Mouse (Mus musculus) midbrain, embryonic 13.5 days (tissue): ENCODE data around the gene Il20ra. TPM values are rescaled to one million over a fixed set of nuclear protein-coding genes. Genes with fewer than 3 reads are reported as not detected.
A peak's percentile ranks its signal among the peaks of the same experiment; 100 is the strongest.

ENCODE experiments used
- ATAC-seq: fragments of 200-750 bp; cut with Nextera tagmentation; 2 replicates; pipeline ENCODE4 v1.8.0; 2017; ENCODE audit warnings: mild to moderate bottlenecking, moderate TSS enrichment, moderate library complexity
- H3K27ac ChIP-seq: fragments of 300-500 bp; sonication (generic); 2 replicates; pipeline ENCODE4 v1.5.1; 2015; ENCODE audit warnings: inconsistent platforms, mild to moderate bottlenecking, moderate library complexity
- H3K27me3 ChIP-seq: fragments of 300-500 bp; sonication (generic); 2 replicates; pipeline ENCODE4 v1.6.1; 2015; ENCODE audit warnings: mild to moderate bottlenecking, inconsistent platforms
- H3K36me3 ChIP-seq: fragments of 300-500 bp; sonication (generic); 2 replicates; pipeline ENCODE4 v1.6.1; 2015; ENCODE audit warnings: mild to moderate bottlenecking, inconsistent platforms
- H3K4me1 ChIP-seq: fragments of 300-500 bp; sonication (generic); replicated peaks from 2 replicates; pipeline ENCODE4 v1.6.1; 2015; ENCODE audit warnings: inconsistent platforms
- H3K4me2 ChIP-seq: fragments of 300-500 bp; sonication (generic); replicated peaks from 2 replicates; pipeline ENCODE4 v1.6.1; 2015; ENCODE audit warnings: moderate library complexity, mild to moderate bottlenecking, inconsistent platforms
- H3K4me3 ChIP-seq: fragments of 300-500 bp; sonication (generic); replicated peaks from 2 replicates; pipeline ENCODE4 v1.5.1; 2015; ENCODE audit warnings: mild to moderate bottlenecking, inconsistent platforms
- H3K9ac ChIP-seq: fragments of 300-500 bp; sonication (generic); replicated peaks from 2 replicates; pipeline ENCODE4 v1.6.1; 2015; ENCODE audit warnings: mild to moderate bottlenecking, inconsistent platforms
- H3K9me3 ChIP-seq: fragments of 300-500 bp; sonication (generic); 2 replicates; pipeline ENCODE4 v1.6.1; 2016; ENCODE audit warnings: mild to moderate bottlenecking, inconsistent platforms
- WGBS: fragments of 180-500 bp; shearing (Covaris S2); methylation state at CpG from one replicate; pipeline ENCODE4 v1.1.7; 2015; 5-methylcytosine and 5-hydroxymethylcytosine counted together
- polyA plus RNA-seq: library from polyadenylated mRNA; unstranded; fragments of >200 nt; fragmentation: Nextera tagmentation; extraction: Ambion mirVana; gene quantifications from 2 replicates; pipeline ENCODE4 v1.2.1, GENCODE M21; 2015

The Il20ra gene
- 0.07 and 0.27 TPM in 2 replicates for polyA plus RNA-seq

DNA sequence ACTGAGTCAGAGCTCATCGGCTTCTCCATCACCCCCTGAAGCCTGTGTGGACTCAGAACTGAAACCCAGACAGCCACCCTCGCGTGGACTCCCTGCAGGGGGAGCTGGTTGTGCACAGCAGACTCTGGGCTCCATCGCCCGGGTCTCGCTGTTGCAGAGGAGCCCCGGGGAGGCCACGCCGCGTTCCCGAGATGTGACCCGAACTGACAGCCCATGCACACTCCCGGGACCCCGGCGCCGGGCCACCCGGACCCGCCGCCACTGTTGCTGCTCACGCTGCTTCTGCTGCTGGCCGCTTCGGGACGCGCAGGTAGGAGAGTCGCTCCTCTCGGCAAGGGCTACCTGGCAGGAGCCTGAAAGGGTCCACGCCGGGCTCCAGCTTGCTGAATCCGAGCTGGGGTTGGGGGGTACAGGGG lies at the start of gene Il20ra:
Gene Il20ra (plus strand): TSS at position 150 of the 416 bp plus-strand sequence.
- ATAC-seq: peak; percentile 86
- no peaks in the 10 kb centered on the region for H3K9me3 ChIP-seq

DNA sequence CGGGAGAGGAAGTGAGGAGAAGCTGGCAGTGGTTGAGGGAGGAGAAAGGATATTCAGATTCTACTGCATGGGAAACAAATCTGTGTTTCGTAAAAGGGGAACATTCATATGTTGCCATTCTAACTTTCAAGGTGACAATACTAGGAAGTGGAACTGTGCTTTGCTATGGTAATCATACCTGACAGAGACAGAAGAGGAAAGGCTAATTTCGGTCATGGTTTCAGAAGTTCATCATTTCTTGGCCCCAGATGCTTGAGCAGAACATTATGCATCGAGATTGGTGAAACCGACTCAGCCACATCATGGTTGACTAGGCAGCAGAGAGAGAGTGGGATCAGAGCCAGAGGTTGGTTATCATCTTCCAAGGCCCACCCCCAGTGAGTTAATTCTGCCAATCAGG lies 43.4 kb upstream of the Il20ra start:
- 0 out of 2 replicates have a peak, but pooled peaks cover 2% of the 10 kb centered on the region for H3K9me3 ChIP-seq
- no peak overlapping the region for H3K27ac ChIP-seq
- H3K9ac ChIP-seq: no peak overlapping the region
- H3K4me2 ChIP-seq: no peak overlapping the region
- WGBS: 89% methylated on average over 5 of the region's 5 CpGs
- H3K4me3 ChIP-seq: no peak overlapping the region
- no peaks in the 10 kb centered on the region for H3K4me1 ChIP-seq
- no peaks in the 10 kb centered on the region for H3K36me3 ChIP-seq
- no peaks in the 10 kb centered on the region for H3K27me3 ChIP-seq
- ATAC-seq: no peak

More for the DNA sequence above, at the start of gene Il20ra:
- 2% methylated on average over 29 of the region's 29 CpGs for WGBS
- peak within 1 kb of the TSS; percentile 87 for H3K4me2 ChIP-seq
- H3K27ac ChIP-seq: no peak within 1 kb of the TSS
- H3K36me3 ChIP-seq: no peaks in the 10 kb centered on the region
- peak within 1 kb of the TSS; percentile 51 for H3K4me3 ChIP-seq
- peak within 1 kb of the TSS; percentile 70 for H3K9ac ChIP-seq
- H3K4me1 ChIP-seq: peaks cover 9% of the 10 kb centered on the region
- peaks cover 26% of the 10 kb centered on the region for H3K27me3 ChIP-seq

- Histone ChIP-seq H3K27me3 (no peaks in the 10 kb centered on the region), H3K4me1 (no peaks in the 10 kb centered on the region), H3K4me2 (no peak overlapping the region), H3K4me3 (no peak overlapping the region), H3K36me3 (no peaks in the 10 kb centered on the region), H3K9ac (no peak overlapping the region), H3K9me3 (no peaks in the 10 kb centered on the region), H3K27ac (no peak overlapping the region)
- ATAC-seq: no peak
These were observed 40.4 kb upstream of the Il20ra start for GRCm38 (mm10) chr10:19672015-19672414.

GRCm38 (mm10) chr10:19673146-19673545 lies 39.2 kb upstream of the Il20ra start:
- H3K27ac ChIP-seq: no peak overlapping the region
- H3K36me3 ChIP-seq: no peaks in the 10 kb centered on the region
- no peaks in the 10 kb centered on the region for H3K9me3 ChIP-seq
- H3K4me1 ChIP-seq: no peaks in the 10 kb centered on the region
- no peak overlapping the region for H3K9ac ChIP-seq
- ATAC-seq: no peak
- 91% methylated on average over 1 of the region's 1 CpGs for WGBS
- H3K4me3 ChIP-seq: no peak overlapping the region
- H3K27me3 ChIP-seq: no peaks in the 10 kb centered on the region
- H3K4me2 ChIP-seq: no peak overlapping the region

- H3K27ac ChIP-seq: no peak overlapping the region
- no peak overlapping the region for H3K9ac ChIP-seq
- no peaks in the 10 kb centered on the region for H3K4me1 ChIP-seq
- ATAC-seq: no peak
- no peak overlapping the region for H3K4me2 ChIP-seq
- H3K27me3 ChIP-seq: no peaks in the 10 kb centered on the region
- WGBS: 67% methylated on average over 3 of the region's 3 CpGs
- H3K36me3 ChIP-seq: no peaks in the 10 kb centered on the region
- H3K9me3 ChIP-seq: no peaks in the 10 kb centered on the region
- no peak overlapping the region for H3K4me3 ChIP-seq
These were observed 24.7 kb upstream of the Il20ra start for GRCm38 (mm10) chr10:19687686-19688085.

DNA sequence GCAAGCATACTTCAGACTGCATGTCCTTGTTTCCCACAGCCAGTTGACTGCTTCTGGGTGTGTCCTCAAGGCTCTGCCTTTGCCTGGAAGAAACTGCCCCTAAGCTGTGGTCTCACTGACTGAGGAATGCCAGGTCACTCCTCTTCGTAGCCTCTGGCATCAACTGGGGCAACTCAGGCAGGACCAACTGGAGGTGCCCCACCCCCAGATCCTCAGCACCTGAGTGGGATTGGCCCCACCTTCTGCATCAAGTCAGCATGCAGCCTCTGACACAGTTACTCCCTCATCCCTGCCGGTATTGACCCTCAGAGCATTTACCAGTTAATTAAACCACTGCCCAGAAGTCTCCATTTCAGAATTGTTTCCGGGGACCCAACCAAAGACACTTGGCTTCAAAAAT lies 21.1 kb upstream of the Il20ra start:
- H3K27me3 ChIP-seq: no peaks in the 10 kb centered on the region
- H3K4me1 ChIP-seq: no peaks in the 10 kb centered on the region
- H3K4me3 ChIP-seq: no peak overlapping the region
- H3K9me3 ChIP-seq: no peaks in the 10 kb centered on the region
- no peak overlapping the region for H3K9ac ChIP-seq
- ATAC-seq: no peak
- H3K4me2 ChIP-seq: no peak overlapping the region
- 85% methylated on average over 3 of the region's 3 CpGs for WGBS
- H3K36me3 ChIP-seq: no peaks in the 10 kb centered on the region
- H3K27ac ChIP-seq: no peak overlapping the region

DNA sequence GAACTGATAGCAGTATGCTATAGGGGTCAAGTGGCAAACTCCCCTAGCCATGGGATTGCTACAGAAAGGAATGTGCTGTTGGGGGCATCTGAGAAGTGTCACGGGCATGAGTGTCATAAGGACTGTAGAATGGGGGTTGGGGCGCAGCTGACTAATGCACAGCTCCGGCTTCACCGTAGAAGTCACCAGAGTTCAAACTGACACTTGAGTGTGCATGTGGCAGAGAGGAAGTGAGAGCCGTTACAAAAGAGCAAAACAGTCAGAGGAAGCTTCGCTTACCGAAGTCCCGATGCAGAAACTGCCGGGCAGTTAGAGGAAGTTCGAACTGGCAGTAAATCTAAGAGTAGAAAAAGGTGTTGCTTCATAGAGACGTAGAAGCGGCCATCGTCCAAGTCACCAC lies 20.6 kb upstream of the Il20ra start:
- Histone ChIP-seq H3K9ac (no peak overlapping the region), H3K4me2 (no peak overlapping the region), H3K27ac (no peak overlapping the region), H3K4me1 (no peaks in the 10 kb centered on the region), H3K36me3 (no peaks in the 10 kb centered on the region), H3K9me3 (no peaks in the 10 kb centered on the region), H3K4me3 (no peak overlapping the region), H3K27me3 (no peaks in the 10 kb centered on the region)
- no peak for ATAC-seq
- WGBS: 86% methylated on average over 13 of the region's 13 CpGs

GRCm38 (mm10) chr10:19692332-19692731 lies 20.0 kb upstream of the Il20ra start:
- ATAC-seq: no peak
- 88% methylated on average over 7 of the region's 7 CpGs for WGBS

DNA sequence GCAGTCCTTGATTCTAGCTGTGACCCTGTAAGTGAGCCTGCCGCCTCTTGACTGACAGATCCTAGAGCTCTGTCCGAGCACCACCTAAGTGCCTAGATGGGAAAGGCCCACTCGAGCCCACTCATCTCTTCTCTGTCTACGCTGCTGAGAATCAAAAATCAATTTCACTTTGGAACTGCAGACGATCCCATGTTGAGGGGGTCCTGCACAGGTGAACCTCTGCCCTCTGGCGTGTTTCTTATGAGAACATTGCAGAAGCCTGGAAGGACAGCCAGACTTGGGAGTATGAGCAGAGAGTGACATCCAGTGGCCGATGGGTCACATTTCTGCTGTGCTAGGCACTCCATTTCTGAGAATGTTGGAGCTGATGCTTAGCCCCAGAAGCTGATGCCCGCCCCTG lies 19.4 kb upstream of the Il20ra start:
- Histone ChIP-seq H3K4me1 (no peaks in the 10 kb centered on the region), H3K9ac (no peak overlapping the region), H3K9me3 (no peaks in the 10 kb centered on the region), H3K4me3 (no peak overlapping the region), H3K4me2 (no peak overlapping the region), H3K27me3 (no peaks in the 10 kb centered on the region), H3K27ac (no peak overlapping the region), H3K36me3 (no peaks in the 10 kb centered on the region)
- ATAC-seq: peak; percentile 65; the same call in 1 of the 2 replicates
- 67% methylated on average over 8 of the region's 8 CpGs for WGBS

More at GRCm38 (mm10) chr10:19692332-19692731, 20.0 kb upstream of the Il20ra start:
- Histone ChIP-seq H3K4me1 (no peaks in the 10 kb centered on the region), H3K4me3 (no peak overlapping the region), H3K36me3 (no peaks in the 10 kb centered on the region), H3K9ac (no peak overlapping the region), H3K27me3 (no peaks in the 10 kb centered on the region), H3K27ac (no peak overlapping the region), H3K9me3 (no peaks in the 10 kb centered on the region), H3K4me2 (no peak overlapping the region)

GRCm38 (mm10) chr10:19693629-19694028 lies 18.7 kb upstream of the Il20ra start:
- H3K27me3 ChIP-seq: no peaks in the 10 kb centered on the region
- no peak overlapping the region for H3K9ac ChIP-seq
- no peaks in the 10 kb centered on the region for H3K4me1 ChIP-seq
- WGBS: 69% methylated on average over 2 of the region's 2 CpGs
- H3K9me3 ChIP-seq: no peaks in the 10 kb centered on the region
- no peak overlapping the region for H3K4me2 ChIP-seq
- no peak for ATAC-seq
- H3K4me3 ChIP-seq: no peak overlapping the region
- H3K36me3 ChIP-seq: no peaks in the 10 kb centered on the region
- no peak overlapping the region for H3K27ac ChIP-seq

- Histone ChIP-seq H3K9me3 (no peaks in the 10 kb centered on the region), H3K27ac (no peak overlapping the region), H3K4me2 (no peak overlapping the region), H3K4me3 (no peak overlapping the region), H3K9ac (no peak overlapping the region), H3K27me3 (no peaks in the 10 kb centered on the region), H3K4me1 (peaks cover under 1% of the 10 kb centered on the region; the same call in 1 of the 2 replicates), H3K36me3 (no peaks in the 10 kb centered on the region)
- 67% methylated on average over 1 of the region's 1 CpGs for WGBS
- ATAC-seq: no peak
These were observed 13.0 kb upstream of the Il20ra start for GRCm38 (mm10) chr10:19699331-19699730.

DNA sequence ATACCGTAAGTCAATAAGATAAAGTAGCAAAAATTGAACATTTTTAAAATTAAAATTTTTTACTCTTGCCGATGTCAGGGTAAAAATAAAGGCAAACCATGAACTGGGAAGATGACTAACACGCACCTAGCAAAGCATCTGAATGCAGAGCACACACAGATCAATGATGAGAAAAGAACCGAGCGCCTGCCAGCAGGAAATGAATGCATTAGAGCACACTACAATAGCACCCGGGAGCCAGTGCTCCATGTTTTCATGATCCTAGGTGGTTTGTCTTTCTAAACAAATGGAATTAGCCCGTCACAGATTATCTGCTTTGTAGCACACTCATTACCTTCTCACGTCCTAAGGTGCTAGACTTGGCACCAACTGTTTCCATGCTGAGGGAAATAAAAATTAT lies 7.9 kb upstream of the Il20ra start:
- Histone ChIP-seq H3K4me3 (no peak overlapping the region), H3K27ac (no peak overlapping the region), H3K9ac (no peak overlapping the region), H3K4me2 (no peak overlapping the region), H3K9me3 (no peaks in the 10 kb centered on the region), H3K27me3 (0 out of 2 replicates have a peak, but pooled peaks cover 3% of the 10 kb centered on the region), H3K36me3 (no peaks in the 10 kb centered on the region), H3K4me1 (peaks cover 4% of the 10 kb centered on the region; the same call in 1 of the 2 replicates)
- ATAC-seq: 0 out of 2 replicates have a peak, but pooled peaks have one; percentile 63
- 27% methylated on average over 8 of the region's 8 CpGs for WGBS

GRCm38 (mm10) chr10:19707768-19708167 lies 4.6 kb upstream of the Il20ra start:
- no peak for ATAC-seq
- H3K9me3 ChIP-seq: no peaks in the 10 kb centered on the region
- H3K4me3 ChIP-seq: no peak overlapping the region
- no peaks in the 10 kb centered on the region for H3K36me3 ChIP-seq
- H3K27me3 ChIP-seq: peaks cover 18% of the 10 kb centered on the region
- no peak overlapping the region for H3K27ac ChIP-seq
- 69% methylated on average over 12 of the region's 12 CpGs for WGBS
- no peak overlapping the region for H3K4me2 ChIP-seq
- no peak overlapping the region for H3K9ac ChIP-seq
- peaks cover 12% of the 10 kb centered on the region for H3K4me1 ChIP-seq
